Mouse (Mus musculus) forebrain, embryonic 10.5 days (tissue): ENCODE data around the gene Ammecr1. TPM values are rescaled to one million over a fixed set of nuclear protein-coding genes. Genes with fewer than 3 reads are reported as not detected.

Source experiments
- DNase-seq: peaks from one replicate; pipeline ENCODE4 v3.0.0-alpha.2; 2017; ENCODE audit warnings: low spot score; ENCODE audit errors: extremely low spot score
- H3K27ac ChIP-seq: fragments of 300-500 bp; sonication (generic); 2 replicates; pipeline ENCODE4 v1.5.1; 2016; ENCODE audit warnings: mild to moderate bottlenecking
- H3K27me3 ChIP-seq: fragments of 300-500 bp; sonication (generic); 2 replicates; pipeline ENCODE4 v1.6.1; 2016; ENCODE audit warnings: mild to moderate bottlenecking; ENCODE audit not compliant: poor library complexity, severe bottlenecking
- H3K36me3 ChIP-seq: fragments of 300-500 bp; sonication (generic); replicated peaks from 2 replicates; pipeline ENCODE4 v1.6.1; 2016; ENCODE audit warnings: mild to moderate bottlenecking, moderate library complexity
- H3K4me1 ChIP-seq: fragments of 300-500 bp; sonication (generic); 2 replicates; pipeline ENCODE4 v1.6.1; 2016
- H3K4me3 ChIP-seq: fragments of 300-500 bp; sonication (generic); 2 replicates; pipeline ENCODE4 v1.5.1; 2016; ENCODE audit warnings: mild to moderate bottlenecking, moderate library complexity
- H3K9me3 ChIP-seq: fragments of 300-500 bp; sonication (generic); 2 replicates; pipeline ENCODE4 v1.6.1; 2016; ENCODE audit warnings: mild to moderate bottlenecking, moderate library complexity
- WGBS: fragments of 180-500 bp; shearing (Covaris S2); methylation state at CpG from one replicate; pipeline ENCODE4 v1.1.7; 2016; 5-methylcytosine and 5-hydroxymethylcytosine counted together
- polyA plus RNA-seq: library from polyadenylated mRNA; unstranded; fragments of >200 nt; fragmentation: Nextera tagmentation; extraction: Ambion mirVana; gene quantifications from 2 replicates; pipeline ENCODE4 v1.2.1, GENCODE M21; 2016

The Ammecr1 gene
- polyA plus RNA-seq, 1 experiment from 2014 or later = 8.8 TPM

GRCm38 (mm10) chrX:142972443-142972970 lies 6.0 kb upstream of the Ammecr1 start:
- WGBS = 45% methylated on average over 7 of the region's 7 CpGs
- Histone ChIP-seq H3K27ac (no peak overlapping the region), H3K9me3 (no peaks in the 10 kb centered on the region), H3K36me3 (no peaks in the 10 kb centered on the region), H3K4me1 (no peaks in the 10 kb centered on the region), H3K27me3 (peaks cover 77% of the 10 kb centered on the region), H3K4me3 (no peak overlapping the region)
- no peak for DNase-seq

- Histone ChIP-seq H3K9me3 (no peaks in the 10 kb centered on the region), H3K4me3 (no peak overlapping the region), H3K4me1 (no peaks in the 10 kb centered on the region), H3K27me3 (peaks cover 83% of the 10 kb centered on the region), H3K27ac (no peak overlapping the region), H3K36me3 (no peaks in the 10 kb centered on the region)
- no peak for DNase-seq
- WGBS = 89% methylated on average over 3 of the region's 3 CpGs
Measured at GRCm38 (mm10) chrX:142971759-142972158, 5.2 kb upstream of the Ammecr1 start.

GRCm38 (mm10) chrX:142967067-142967466 lies 539 bp upstream of the Ammecr1 start:
- WGBS = 41% methylated on average over 7 of the region's 7 CpGs
- peak overlapping the region; percentile 74 for H3K4me3 ChIP-seq
- DNase-seq = no peak
- peaks cover 8% of the 10 kb centered on the region; the same call in 1 of the 2 replicates for H3K4me1 ChIP-seq
- peak overlapping the region; percentile 96 for H3K27ac ChIP-seq
- H3K9me3 ChIP-seq = no peaks in the 10 kb centered on the region
- H3K27me3 ChIP-seq = peaks cover 89% of the 10 kb centered on the region
- H3K36me3 ChIP-seq = no peaks in the 10 kb centered on the region

- H3K9me3 ChIP-seq = no peaks in the 10 kb centered on the region
- peak overlapping the region; percentile 96 for H3K27ac ChIP-seq
- peak overlapping the region; percentile 74 for H3K4me3 ChIP-seq
- WGBS = 17% methylated on average over 23 of the region's 23 CpGs
- H3K27me3 ChIP-seq = peaks cover 92% of the 10 kb centered on the region
- peaks cover 8% of the 10 kb centered on the region; the same call in 1 of the 2 replicates for H3K4me1 ChIP-seq
- H3K36me3 ChIP-seq = no peaks in the 10 kb centered on the region
- DNase-seq = no peak
Measured at GRCm38 (mm10) chrX:142965236-142966007, 1.1 kb downstream of the Ammecr1 start.

- no peaks in the 10 kb centered on the region for H3K36me3 ChIP-seq
- H3K4me3 ChIP-seq = no peak overlapping the region
- H3K27ac ChIP-seq = no peak overlapping the region
- peaks cover 92% of the 10 kb centered on the region for H3K27me3 ChIP-seq
- WGBS = 78% methylated on average over 2 of the region's 2 CpGs
- H3K9me3 ChIP-seq = no peaks in the 10 kb centered on the region
- peaks cover 8% of the 10 kb centered on the region; the same call in 1 of the 2 replicates for H3K4me1 ChIP-seq
- DNase-seq = no peak
Measured at GRCm38 (mm10) chrX:142960434-142960833, 6.1 kb downstream of the Ammecr1 start.

GRCm38 (mm10) chrX:142959674-142960307 lies 6.7 kb downstream of the Ammecr1 start:
- no peaks in the 10 kb centered on the region for H3K9me3 ChIP-seq
- DNase-seq = no peak
- H3K4me3 ChIP-seq = no peak overlapping the region
- no peaks in the 10 kb centered on the region for H3K36me3 ChIP-seq
- peaks cover 6% of the 10 kb centered on the region; the same call in 1 of the 2 replicates for H3K4me1 ChIP-seq
- H3K27ac ChIP-seq = no peak overlapping the region
- peaks cover 89% of the 10 kb centered on the region for H3K27me3 ChIP-seq
- 89% methylated on average over 4 of the region's 4 CpGs for WGBS

GRCm38 (mm10) chrX:142928430-142928829 lies 38.1 kb downstream of the Ammecr1 start:
- DNase-seq = no peak
- no peak overlapping the region for H3K4me3 ChIP-seq
- H3K9me3 ChIP-seq = no peaks in the 10 kb centered on the region; the same call in 1 of the 2 replicates
- H3K36me3 ChIP-seq = 0 out of 2 replicates have a peak, but pooled peaks cover 2% of the 10 kb centered on the region
- H3K4me1 ChIP-seq = no peaks in the 10 kb centered on the region
- WGBS = 89% methylated on average over 4 of the region's 4 CpGs
- peaks cover 48% of the 10 kb centered on the region for H3K27me3 ChIP-seq
- no peak overlapping the region for H3K27ac ChIP-seq

- no peaks in the 10 kb centered on the region for H3K9me3 ChIP-seq
- no peak for DNase-seq
Measured at GRCm38 (mm10) chrX:142917394-142917793, 49.1 kb downstream of the Ammecr1 start.

GRCm38 (mm10) chrX:142916719-142917118 lies 49.8 kb downstream of the Ammecr1 start:
- Histone ChIP-seq H3K27ac (no peak overlapping the region), H3K9me3 (no peaks in the 10 kb centered on the region), H3K4me1 (no peaks in the 10 kb centered on the region), H3K4me3 (no peak overlapping the region), H3K36me3 (no peaks in the 10 kb centered on the region), H3K27me3 (peaks cover 74% of the 10 kb centered on the region)
- no peak for DNase-seq
- WGBS = 76% methylated on average over 4 of the region's 4 CpGs

More at GRCm38 (mm10) chrX:142917394-142917793, 49.1 kb downstream of the Ammecr1 start:
- no peaks in the 10 kb centered on the region for H3K4me1 ChIP-seq
- H3K36me3 ChIP-seq = no peaks in the 10 kb centered on the region
- 66% methylated on average over 3 of the region's 3 CpGs for WGBS
- H3K27ac ChIP-seq = no peak overlapping the region
- H3K4me3 ChIP-seq = no peak overlapping the region
- peaks cover 80% of the 10 kb centered on the region for H3K27me3 ChIP-seq

- Histone ChIP-seq H3K9me3 (no peaks in the 10 kb centered on the region), H3K27me3 (peaks cover 59% of the 10 kb centered on the region), H3K36me3 (no peaks in the 10 kb centered on the region), H3K4me3 (no peak overlapping the region), H3K4me1 (no peaks in the 10 kb centered on the region), H3K27ac (no peak overlapping the region)
- no peak for DNase-seq
Measured at GRCm38 (mm10) chrX:142914208-142914607, 52.3 kb downstream of the Ammecr1 start.

- Histone ChIP-seq H3K27ac (no peak overlapping the region), H3K4me3 (no peak overlapping the region), H3K36me3 (no peaks in the 10 kb centered on the region), H3K27me3 (peaks cover 91% of the 10 kb centered on the region), H3K4me1 (no peaks in the 10 kb centered on the region), H3K9me3 (no peaks in the 10 kb centered on the region)
- 87% methylated on average over 8 of the region's 8 CpGs for WGBS
- no peak for DNase-seq
Measured at GRCm38 (mm10) chrX:142903854-142904253, 62.7 kb downstream of the Ammecr1 start.

GRCm38 (mm10) chrX:142902599-142902998 lies 63.9 kb downstream of the Ammecr1 start:
- 89% methylated on average over 2 of the region's 2 CpGs for WGBS
- no peaks in the 10 kb centered on the region for H3K4me1 ChIP-seq
- no peaks in the 10 kb centered on the region for H3K9me3 ChIP-seq
- DNase-seq = no peak
- H3K27me3 ChIP-seq = peaks cover 92% of the 10 kb centered on the region
- H3K36me3 ChIP-seq = no peaks in the 10 kb centered on the region
- H3K4me3 ChIP-seq = no peak overlapping the region
- no peak overlapping the region for H3K27ac ChIP-seq

- Histone ChIP-seq H3K36me3 (no peaks in the 10 kb centered on the region), H3K4me1 (no peaks in the 10 kb centered on the region), H3K27ac (no peak overlapping the region), H3K27me3 (peaks cover 92% of the 10 kb centered on the region), H3K9me3 (no peaks in the 10 kb centered on the region), H3K4me3 (no peak overlapping the region)
- 94% methylated on average over 4 of the region's 4 CpGs for WGBS
- DNase-seq = no peak
Measured at GRCm38 (mm10) chrX:142901915-142902314, 64.6 kb downstream of the Ammecr1 start.
